Mouse (Mus musculus): ENCODE results near the gene Slc17a9.
"Not testable (repeated sequence)": the region's sequence is repeated elsewhere in the genome, so short reads cannot be mapped to it uniquely, and the experiment has no call there.

Slc17a9 gene

GRCm38 (mm10) chr2:180710276-180711155 lies 14.5 kb upstream of the Slc17a9 start:
- no peak for DNase-seq

- no peak for DNase-seq
Observed at GRCm38 (mm10) chr2:180711527-180711926, 13.5 kb upstream of the Slc17a9 start.

GRCm38 (mm10) chr2:180712037-180712689 lies 12.9 kb upstream of the Slc17a9 start:
- DNase-seq, result no peak

- DNase-seq, result not testable (repeated sequence)
Observed at GRCm38 (mm10) chr2:180722748-180723147, 2.3 kb upstream of the Slc17a9 start.

- DNase-seq, result no peak
Observed at GRCm38 (mm10) chr2:180723865-180724264, 1.2 kb upstream of the Slc17a9 start.

GRCm38 (mm10) chr2:180725414-180725778 lies 333 bp downstream of the Slc17a9 start:
- DNase-seq, result no peak

GRCm38 (mm10) chr2:180725856-180726629 lies 980 bp downstream of the Slc17a9 start:
- no peak for DNase-seq

GRCm38 (mm10) chr2:180726658-180727442 lies 1.8 kb downstream of the Slc17a9 start:
- DNase-seq, result peak; percentile 49

GRCm38 (mm10) chr2:180727613-180728021 lies 2.6 kb downstream of the Slc17a9 start:
- DNase-seq, result no peak

- no peak for DNase-seq
Observed at GRCm38 (mm10) chr2:180731036-180731435, 6.0 kb downstream of the Slc17a9 start.

GRCm38 (mm10) chr2:180731984-180732383 lies 6.9 kb downstream of the Slc17a9 start:
- no peak for DNase-seq

GRCm38 (mm10) chr2:180735232-180735631 lies 10.2 kb downstream of the Slc17a9 start:
- no peak for DNase-seq

- DNase-seq, result no peak
Observed at GRCm38 (mm10) chr2:180737984-180738383, 12.9 kb downstream of the Slc17a9 start.

GRCm38 (mm10) chr2:180740349-180740748 lies 15.3 kb downstream of the Slc17a9 start:
- DNase-seq, result no peak

- no peak for DNase-seq
Observed at GRCm38 (mm10) chr2:180741421-180741820, 16.4 kb downstream of the Slc17a9 start.

GRCm38 (mm10) chr2:180742820-180743219 lies 17.8 kb downstream of the Slc17a9 start:
- no peak for DNase-seq

- DNase-seq, result no peak
Observed at GRCm38 (mm10) chr2:180743321-180743720, 18.3 kb downstream of the Slc17a9 start.

GRCm38 (mm10) chr2:180745248-180745927 lies 20.3 kb downstream of the Slc17a9 start:
- peak; percentile 69 for DNase-seq

GRCm38 (mm10) chr2:180746569-180747192 lies 21.6 kb downstream of the Slc17a9 start:
- DNase-seq, result no peak

- DNase-seq, result no peak
Observed at GRCm38 (mm10) chr2:180748904-180749303, 23.8 kb downstream of the Slc17a9 start.

- DNase-seq, result no peak
Observed at GRCm38 (mm10) chr2:180754976-180755688, 30.1 kb downstream of the Slc17a9 start.

Measured in layer of hippocampus, adult 9-11 months (tissue).